Mouse (Mus musculus): ENCODE measurements around the gene Ins2. TPM values are rescaled to one million over a fixed set of nuclear protein-coding genes. Genes with fewer than 3 reads are reported as not detected.

Ins2 gene
- polyA plus RNA-seq, 1 experiment from 2014 or later, result not detected

DNA sequence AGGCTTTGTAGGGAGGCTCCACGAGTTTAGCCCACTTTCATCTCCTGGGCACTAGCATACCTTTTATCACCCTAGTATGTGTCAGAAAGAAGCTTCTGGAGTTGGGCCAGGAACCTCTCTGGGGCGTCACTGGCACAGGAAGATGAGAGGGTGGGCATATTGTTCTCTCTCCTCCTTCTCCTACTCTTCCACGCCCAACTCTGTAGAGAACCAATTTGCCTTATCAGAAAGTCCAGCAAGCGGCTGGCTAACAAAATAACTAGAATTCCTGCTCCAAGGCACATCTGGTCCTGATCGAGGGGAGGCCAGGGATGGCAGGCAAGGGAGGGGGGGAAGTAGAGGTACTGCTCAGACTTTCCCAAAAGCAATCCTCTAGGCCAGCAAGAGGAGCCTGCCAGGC is 98.1 kb downstream of the Ins2 start:
- 13% methylated on average over 5 of the region's 5 CpGs for WGBS

DNA sequence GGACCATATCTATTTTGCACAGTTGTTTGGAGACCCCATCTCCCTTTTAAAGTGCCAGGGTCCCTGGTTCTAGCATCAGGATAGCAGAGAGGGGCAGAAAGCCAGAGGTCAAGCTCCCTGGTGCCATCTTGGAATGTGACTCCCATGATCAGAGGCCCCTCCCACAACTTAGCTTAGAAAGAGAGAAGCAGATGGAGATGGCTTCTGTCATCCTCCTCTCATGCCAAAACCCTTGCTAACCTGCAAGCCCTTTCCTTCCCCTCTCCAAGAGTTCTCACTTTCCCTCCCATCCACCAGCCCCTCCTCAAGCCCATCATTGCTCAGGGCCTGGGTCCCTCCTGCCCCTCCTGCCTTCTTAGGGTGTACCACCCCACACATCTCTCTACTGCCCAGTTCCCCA is 107.0 kb downstream of the Ins2 start:
- Histone ChIP-seq H3K9ac (replicated peaks; ENCODE audit: low read depth) (no peak overlapping the region), H3K9me3 (ENCODE audit: low read length) (no peaks in the 10 kb centered on the region), H3K4me2 (replicated peaks; ENCODE audit: low read depth, low read length) (no peak overlapping the region), H3K36me3 (ENCODE audit: insufficient read depth, low read length) (no peaks in the 10 kb centered on the region), H3K27ac (ENCODE audit: low read length) (no peak overlapping the region), H3K4me1 (ENCODE audit: insufficient read depth, low read depth, low read length) (no peaks in the 10 kb centered on the region), H3K27me3 (replicated peaks; ENCODE audit: insufficient read depth, low read length) (no peaks in the 10 kb centered on the region), H3K4me3 (ENCODE audit: low read depth, low read length) (no peak overlapping the region)
- DNase-seq (ENCODE audit: low spot score), result no peak
- TF ChIP-seq CTCF (IDR thresholded peaks at IDR 0.05) (no peak), EP300 (IDR thresholded peaks at IDR 0.05) (no peak)
- no peak for ATAC-seq

More for the DNA sequence above, 98.1 kb downstream of the Ins2 start:
- no peaks in the 10 kb centered on the region for H3K9me3 ChIP-seq (ENCODE audit: low read length)
- H3K36me3 ChIP-seq (ENCODE audit: insufficient read depth, low read length), result no peaks in the 10 kb centered on the region
- no peak overlapping the region for H3K27ac ChIP-seq (ENCODE audit: low read length)
- no peak for ATAC-seq
- no peak overlapping the region for H3K9ac ChIP-seq (replicated peaks; ENCODE audit: low read depth)
- no peaks in the 10 kb centered on the region; the same call in 1 of the 2 replicates for H3K4me1 ChIP-seq (ENCODE audit: insufficient read depth, low read depth, low read length)
- no peak overlapping the region for H3K4me3 ChIP-seq (ENCODE audit: low read depth, low read length)
- no peak overlapping the region for H3K4me2 ChIP-seq (replicated peaks; ENCODE audit: low read depth, low read length)
- TF ChIP-seq EP300 (IDR thresholded peaks at IDR 0.05) (no peak), CTCF (IDR thresholded peaks at IDR 0.05) (no peak)
- DNase-seq (ENCODE audit: low spot score), result peak; percentile 27
- no peaks in the 10 kb centered on the region for H3K27me3 ChIP-seq (replicated peaks; ENCODE audit: insufficient read depth, low read length)

DNA sequence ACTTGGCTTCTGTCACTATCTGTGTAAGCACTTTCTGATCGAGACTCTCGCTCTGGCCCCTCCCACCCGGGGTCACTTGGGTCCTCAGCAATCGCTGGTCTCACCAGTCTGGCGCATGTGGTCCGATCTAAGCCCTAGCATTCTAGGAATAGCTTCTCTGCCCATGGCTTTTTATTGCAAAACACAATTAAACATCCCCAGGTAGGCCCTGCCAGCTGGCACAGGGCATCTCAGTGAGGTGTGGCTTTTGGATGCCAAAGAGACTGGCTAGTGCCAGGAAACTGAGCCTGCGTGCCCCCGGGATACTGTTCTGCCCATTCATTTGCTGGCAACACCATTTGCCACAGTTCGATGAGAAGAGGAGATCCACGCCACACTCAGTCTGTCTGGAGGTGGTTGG is 112.5 kb downstream of the Ins2 start:
- no peaks in the 10 kb centered on the region for H3K4me1 ChIP-seq (ENCODE audit: insufficient read depth, low read depth, low read length)
- H3K4me2 ChIP-seq (replicated peaks; ENCODE audit: low read depth, low read length), result no peak overlapping the region
- ATAC-seq, result no peak
- no peaks in the 10 kb centered on the region for H3K27me3 ChIP-seq (replicated peaks; ENCODE audit: insufficient read depth, low read length)
- 68% methylated on average over 10 of the region's 10 CpGs for WGBS
- no peak for TF ChIP-seq CTCF (IDR thresholded peaks at IDR 0.05)
- no peak for TF ChIP-seq EP300 (IDR thresholded peaks at IDR 0.05)
- H3K4me3 ChIP-seq (ENCODE audit: low read depth, low read length), result no peak overlapping the region
- no peak for DNase-seq (ENCODE audit: low spot score)
- no peak overlapping the region for H3K27ac ChIP-seq (ENCODE audit: low read length)
- no peaks in the 10 kb centered on the region for H3K36me3 ChIP-seq (ENCODE audit: insufficient read depth, low read length)
- no peak overlapping the region for H3K9ac ChIP-seq (replicated peaks; ENCODE audit: low read depth)
- H3K9me3 ChIP-seq (ENCODE audit: low read length), result no peaks in the 10 kb centered on the region

DNA sequence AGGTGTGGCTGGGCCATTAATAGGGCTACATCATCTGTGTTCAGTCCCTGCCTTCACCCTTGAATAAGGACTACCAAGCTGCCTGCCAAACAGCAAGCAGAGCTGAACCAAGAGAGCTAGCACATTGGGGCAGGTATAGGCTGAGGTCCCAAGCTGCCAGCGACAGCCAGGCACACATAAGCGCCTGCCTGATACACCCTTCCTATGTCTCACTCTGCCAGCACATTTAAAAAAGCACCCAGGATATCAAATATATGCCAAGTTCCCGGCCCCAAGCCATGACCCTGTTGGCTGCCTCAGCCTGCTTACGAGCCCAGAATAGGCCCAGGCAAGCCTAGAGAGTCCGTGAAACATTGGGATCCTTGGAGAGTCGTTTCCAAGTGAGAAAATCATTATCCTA is 113.4 kb downstream of the Ins2 start:
- TF ChIP-seq EP300 (IDR thresholded peaks at IDR 0.05) (no peak), CTCF (IDR thresholded peaks at IDR 0.05) (no peak)
- Histone ChIP-seq H3K4me1 (ENCODE audit: insufficient read depth, low read depth, low read length) (no peaks in the 10 kb centered on the region), H3K27ac (ENCODE audit: low read length) (no peak overlapping the region), H3K27me3 (replicated peaks; ENCODE audit: insufficient read depth, low read length) (no peaks in the 10 kb centered on the region), H3K9me3 (ENCODE audit: low read length) (no peaks in the 10 kb centered on the region), H3K4me2 (replicated peaks; ENCODE audit: low read depth, low read length) (no peak overlapping the region), H3K4me3 (ENCODE audit: low read depth, low read length) (no peak overlapping the region), H3K36me3 (ENCODE audit: insufficient read depth, low read length) (no peaks in the 10 kb centered on the region), H3K9ac (replicated peaks; ENCODE audit: low read depth) (no peak overlapping the region)
- 85% methylated on average over 6 of the region's 6 CpGs for WGBS
- ATAC-seq, result no peak
- DNase-seq (ENCODE audit: low spot score), result no peak

MicroRNAs encoded within 50 kb of the gene (microRNA counts, 519-probe panel; counts per million panel counts)
- not detected for microRNA mmu-miR-483

Small RNA genes within 50 kb of the gene (microRNA-seq; reads per million reads assigned to microRNA genes)
- 174 reads per million, percentile 55 among the genes with 10 or more reads in this experiment for gene Mir483

Other genes with a start within 250 kb of the Ins2 start
- 1.5 and 2.2 TPM in 2 replicates for gene Tnnt3, start 244.5 kb downstream of the Ins2 start, polyA plus RNA-seq (2015; fragmentation: Nextera tagmentation; extraction: Ambion mirVana)
- gene Mrpl23, start 210.7 kb downstream of the Ins2 start, polyA plus RNA-seq (2015; fragmentation: Nextera tagmentation; extraction: Ambion mirVana), result 15.2 and 15.7 TPM in 2 replicates
- 131 and 135 TPM in 2 replicates for gene Igf2, start 76.6 kb downstream of the Ins2 start, polyA plus RNA-seq (2015; fragmentation: Nextera tagmentation; extraction: Ambion mirVana)
- gene Gm49394, start 73.4 kb downstream of the Ins2 start, polyA plus RNA-seq (2015; fragmentation: Nextera tagmentation; extraction: Ambion mirVana), result not detected in 2 replicates
- 0.08 and 0.10 TPM in 2 replicates for gene Th, start 187.7 kb upstream of the Ins2 start, polyA plus RNA-seq (2015; fragmentation: Nextera tagmentation; extraction: Ambion mirVana)
- gene Ascl2, start 225.9 kb upstream of the Ins2 start, polyA plus RNA-seq (2015; fragmentation: Nextera tagmentation; extraction: Ambion mirVana), result 0.90 and 1.3 TPM in 2 replicates

All from lung, postnatal 0 days (tissue).